Mouse (Mus musculus): ENCODE measurements at regions not wholly inside any gene's neighbourhood (a gene's known extent, or its start where the extent isn't known, plus 50 kb on each side); places are given as distances from the start of the nearest gene placed in this dataset.

DNA sequence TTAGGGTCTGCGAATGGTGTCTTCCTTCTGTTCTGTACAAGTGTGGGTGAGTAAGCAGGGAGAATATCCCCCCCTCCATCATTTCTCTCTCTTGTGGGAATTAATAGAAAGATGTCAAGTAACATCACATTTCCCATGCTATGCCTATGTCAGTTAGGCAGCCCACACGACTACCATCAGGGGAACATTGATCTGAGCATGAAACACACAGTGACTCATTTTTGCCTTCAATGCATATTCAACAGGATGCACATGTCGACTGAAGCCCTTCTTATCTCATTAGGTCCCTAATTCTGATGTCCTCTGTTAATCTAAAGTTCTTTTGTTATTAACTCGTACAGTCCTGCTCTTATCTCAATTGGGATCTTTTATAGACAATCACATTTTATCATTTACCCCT lies 60.4 kb upstream of the Samsn1 start:
- DNase-seq (ENCODE audit: extremely low read depth, low read depth, low spot score), result no peak

DNA sequence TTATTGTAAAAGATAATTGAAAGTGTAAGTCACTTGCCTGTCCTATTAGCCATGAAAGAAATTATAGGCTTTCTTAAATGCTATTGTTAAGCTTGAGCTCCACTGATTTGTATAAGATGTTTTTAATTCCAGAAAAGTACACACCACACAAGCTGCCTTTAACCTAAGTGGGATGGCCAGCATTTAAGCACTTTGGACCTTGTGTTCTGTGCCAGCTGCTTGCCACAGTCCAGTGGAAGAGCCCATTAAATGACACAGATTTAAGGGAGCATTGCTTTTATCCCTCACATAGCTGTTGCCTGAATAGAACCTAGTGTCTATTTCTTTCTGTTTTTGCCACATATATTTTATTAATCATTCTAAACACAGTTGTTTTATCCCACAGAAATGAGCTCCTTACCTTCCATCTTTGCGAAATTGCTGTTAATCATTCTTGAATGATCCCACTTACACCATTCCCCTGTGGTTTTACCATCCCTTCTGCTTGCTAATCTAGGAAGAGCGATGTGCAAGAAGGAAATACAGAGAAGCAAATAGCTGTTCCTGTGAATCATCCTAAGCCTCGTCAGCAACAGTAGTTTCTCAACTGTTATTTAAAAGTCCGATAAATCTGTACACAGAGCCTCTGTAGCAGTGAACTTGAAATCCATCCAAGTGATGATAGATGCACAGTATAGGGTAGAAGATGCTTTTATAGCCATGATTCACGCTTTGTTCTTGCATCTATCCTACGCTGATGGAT lies 57.9 kb upstream of the Samsn1 start:
- DNase-seq (ENCODE audit: extremely low read depth, low read depth, low spot score), result no peak

DNA sequence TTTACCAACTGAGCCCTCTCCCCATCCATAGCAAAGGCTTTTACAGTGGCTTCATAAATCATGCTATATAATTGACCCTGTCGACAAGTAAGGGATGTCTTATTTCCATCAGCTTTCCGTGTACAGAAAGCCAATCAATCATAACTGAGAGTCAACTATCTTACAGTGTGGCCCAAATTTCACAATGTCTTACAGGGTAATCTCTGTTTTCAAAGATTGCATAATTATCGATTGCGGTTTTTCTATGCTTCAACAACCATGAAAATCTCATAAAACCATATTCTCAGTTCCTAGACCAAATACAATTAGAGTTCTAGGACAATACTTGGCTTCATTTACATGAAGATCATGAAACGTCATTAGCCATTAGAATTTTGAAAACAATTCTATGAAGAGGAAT lies 56.1 kb upstream of the Samsn1 start:
- no peak for DNase-seq (ENCODE audit: extremely low read depth, low read depth, low spot score)

DNA sequence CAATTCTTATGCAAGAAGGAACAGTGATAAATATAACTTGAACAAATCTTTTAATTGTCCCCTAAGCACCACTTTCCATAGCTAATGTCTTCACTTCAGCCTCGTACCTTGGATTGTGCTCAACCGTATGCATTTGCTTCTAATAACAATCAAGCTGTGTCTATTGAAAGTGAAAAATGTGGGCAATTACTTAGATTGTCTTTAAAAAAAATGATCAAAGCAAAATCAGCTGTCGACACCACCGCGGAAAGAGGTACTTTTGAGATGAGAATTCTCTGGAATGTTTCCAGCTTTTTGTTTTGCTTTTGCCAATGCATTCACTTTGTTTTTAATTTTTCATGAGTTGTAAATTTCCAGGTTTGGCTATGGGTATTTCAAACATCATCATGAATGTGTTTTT lies 54.1 kb upstream of the Samsn1 start:
- DNase-seq (ENCODE audit: extremely low read depth, low read depth, low spot score), result no peak

Data from fat pad, adult 2 months (tissue).